Mouse (Mus musculus) hindbrain, embryonic 16.5 days (tissue): Measurements from ENCODE around the gene Aff3. TPM values are rescaled to one million over a fixed set of nuclear protein-coding genes. Genes with fewer than 3 reads are reported as not detected.
A peak's percentile ranks its signal among the peaks of the same experiment; 100 is the strongest.

Experiments
- ATAC-seq: fragments of 200-750 bp; cut with Nextera tagmentation; 2 replicates; pipeline ENCODE4 v1.8.0; 2017; ENCODE audit warnings: moderate TSS enrichment, moderate library complexity
- H3K27ac ChIP-seq: fragments of 300-500 bp; sonication (generic); 2 replicates; pipeline ENCODE4 v1.5.1; 2014; ENCODE audit warnings: low read depth, mild to moderate bottlenecking, control low read depth, low read length, moderate library complexity
- H3K27me3 ChIP-seq: fragments of 300-500 bp; sonication (generic); replicated peaks from 2 replicates; pipeline ENCODE4 v1.6.1; 2014; ENCODE audit warnings: low read length; ENCODE audit not compliant: control insufficient read depth, insufficient read depth
- H3K36me3 ChIP-seq: fragments of 300-500 bp; sonication (generic); 2 replicates; pipeline ENCODE4 v1.6.1; 2014; ENCODE audit warnings: mild to moderate bottlenecking, low read length, moderate library complexity, mixed read lengths; ENCODE audit not compliant: control insufficient read depth, insufficient read depth
- H3K4me1 ChIP-seq: fragments of 300-500 bp; sonication (generic); 2 replicates; pipeline ENCODE4 v1.6.1; 2014; ENCODE audit warnings: low read depth, low read length; ENCODE audit not compliant: control insufficient read depth, insufficient read depth
- H3K4me2 ChIP-seq: fragments of 300-500 bp; sonication (generic); 2 replicates; pipeline ENCODE4 v1.6.1; 2014; ENCODE audit warnings: mild to moderate bottlenecking, low read length, control low read depth, moderate library complexity
- H3K4me3 ChIP-seq: fragments of 300-500 bp; sonication (generic); 2 replicates; pipeline ENCODE4 v1.5.1; 2014; ENCODE audit warnings: mild to moderate bottlenecking, low read length, control low read depth, moderate library complexity
- H3K9ac ChIP-seq: fragments of 300-500 bp; sonication (generic); 2 replicates; pipeline ENCODE4 v1.6.1; 2014; ENCODE audit warnings: low read depth, mild to moderate bottlenecking, control low read depth, low read length, moderate library complexity
- H3K9me3 ChIP-seq: fragments of 300-500 bp; sonication (generic); 2 replicates; pipeline ENCODE4 v1.6.1; 2014; ENCODE audit warnings: mild to moderate bottlenecking, low read length, moderate library complexity; ENCODE audit not compliant: control insufficient read depth
- WGBS: fragments of 180-500 bp; shearing (Covaris S2); extraction: QIAGEN DNeasy Blood & Tissue Kit; methylation state at CpG from one replicate; pipeline ENCODE4 v1.1.7; 2014; 5-methylcytosine and 5-hydroxymethylcytosine counted together
- polyA plus RNA-seq: library from polyadenylated mRNA; unstranded; fragments of >200 nt; fragmentation: Nextera tagmentation; extraction: Ambion mirVana; gene quantifications from 2 replicates; pipeline ENCODE4 v1.2.1, GENCODE M21; 2015

Aff3 gene
- polyA plus RNA-seq, 1 experiment from 2014 or later, result 8.4 TPM

GRCm38 (mm10) chr1:38357933-38358796 is 306.6 kb downstream of the Aff3 start:
- H3K9ac ChIP-seq, result no peak overlapping the region
- H3K4me3 ChIP-seq, result no peak overlapping the region
- no peaks in the 10 kb centered on the region for H3K9me3 ChIP-seq
- 0 out of 2 replicates have a peak, but pooled peaks have one; percentile 5 for ATAC-seq
- no peak overlapping the region for H3K27ac ChIP-seq
- no peaks in the 10 kb centered on the region for H3K4me1 ChIP-seq
- WGBS, result 65% methylated on average over 10 of the region's 10 CpGs
- H3K36me3 ChIP-seq, result no peaks in the 10 kb centered on the region
- H3K27me3 ChIP-seq, result no peaks in the 10 kb centered on the region
- no peak overlapping the region for H3K4me2 ChIP-seq

GRCm38 (mm10) chr1:38354585-38354984 is 310.2 kb downstream of the Aff3 start:
- no peak overlapping the region for H3K4me2 ChIP-seq
- H3K27ac ChIP-seq, result no peak overlapping the region
- WGBS, result 85% methylated on average over 4 of the region's 4 CpGs

DNA sequence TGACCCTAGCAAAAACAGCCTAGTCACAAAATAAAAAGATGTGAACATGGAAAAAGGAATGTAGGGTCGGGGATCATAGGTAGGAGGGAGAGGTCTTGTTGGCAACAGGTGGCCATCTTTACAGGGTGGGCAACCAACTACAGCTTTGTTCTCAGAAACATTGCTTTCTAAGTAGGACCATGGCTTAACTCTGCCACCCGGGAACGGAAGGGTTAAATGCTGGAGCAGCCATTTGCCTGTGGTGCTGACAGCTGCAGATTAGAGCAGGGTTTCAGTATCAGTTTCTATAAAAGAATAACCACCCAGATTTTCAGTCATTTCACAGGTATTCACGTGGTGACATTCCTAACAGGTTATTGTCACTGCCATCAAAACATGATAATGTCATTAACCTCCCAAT is 317.4 kb downstream of the Aff3 start:
- H3K36me3 ChIP-seq, result no peaks in the 10 kb centered on the region
- H3K4me1 ChIP-seq, result no peaks in the 10 kb centered on the region
- no peak overlapping the region for H3K27ac ChIP-seq
- H3K27me3 ChIP-seq, result no peaks in the 10 kb centered on the region
- H3K4me2 ChIP-seq, result no peak overlapping the region
- 83% methylated on average over 4 of the region's 4 CpGs for WGBS
- no peaks in the 10 kb centered on the region for H3K9me3 ChIP-seq
- no peak overlapping the region for H3K9ac ChIP-seq
- ATAC-seq, result no peak
- H3K4me3 ChIP-seq, result no peak overlapping the region

More at GRCm38 (mm10) chr1:38354585-38354984, 310.2 kb downstream of the Aff3 start:
- Histone ChIP-seq H3K9ac (no peak overlapping the region), H3K9me3 (no peaks in the 10 kb centered on the region), H3K4me3 (no peak overlapping the region), H3K27me3 (no peaks in the 10 kb centered on the region), H3K4me1 (no peaks in the 10 kb centered on the region), H3K36me3 (no peaks in the 10 kb centered on the region)
- ATAC-seq, result no peak

GRCm38 (mm10) chr1:38334206-38334605 is 330.5 kb downstream of the Aff3 start:
- Histone ChIP-seq H3K4me2 (no peak overlapping the region), H3K27me3 (no peaks in the 10 kb centered on the region), H3K9me3 (no peaks in the 10 kb centered on the region), H3K36me3 (no peaks in the 10 kb centered on the region), H3K27ac (peak overlapping the region; percentile 54), H3K9ac (no peak overlapping the region), H3K4me1 (peaks cover 13% of the 10 kb centered on the region), H3K4me3 (no peak overlapping the region)
- peak; percentile 72 for ATAC-seq
- 58% methylated on average over 7 of the region's 7 CpGs for WGBS

DNA sequence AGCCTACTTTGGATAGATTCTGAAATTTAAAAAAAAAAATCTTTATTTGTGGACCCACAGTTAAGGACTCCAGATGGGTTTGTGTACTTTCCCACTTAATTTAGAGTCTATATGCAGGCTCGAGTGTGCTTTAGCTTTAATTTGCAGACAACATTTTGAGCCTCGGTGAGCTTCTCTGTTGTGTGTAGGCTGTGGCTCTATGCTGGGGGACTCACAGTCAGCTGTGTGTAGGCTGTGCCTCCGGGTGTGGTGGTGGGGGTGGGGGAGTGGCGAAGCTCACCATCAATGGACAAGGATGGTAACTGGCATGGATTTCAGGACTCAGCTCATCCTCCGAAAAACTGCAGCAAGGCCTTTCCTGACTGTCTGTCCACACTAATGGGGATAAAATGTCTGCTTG is 331.8 kb downstream of the Aff3 start:
- WGBS, result 91% methylated on average over 5 of the region's 5 CpGs
- Histone ChIP-seq H3K36me3 (no peaks in the 10 kb centered on the region), H3K9me3 (no peaks in the 10 kb centered on the region), H3K27me3 (no peaks in the 10 kb centered on the region), H3K4me1 (peaks cover 13% of the 10 kb centered on the region), H3K9ac (no peak overlapping the region), H3K27ac (no peak overlapping the region), H3K4me3 (no peak overlapping the region), H3K4me2 (no peak overlapping the region)
- no peak for ATAC-seq

GRCm38 (mm10) chr1:38324206-38324605 is 340.5 kb downstream of the Aff3 start:
- Histone ChIP-seq H3K4me3 (no peak overlapping the region), H3K9ac (no peak overlapping the region), H3K27me3 (no peaks in the 10 kb centered on the region), H3K27ac (no peak overlapping the region), H3K36me3 (no peaks in the 10 kb centered on the region), H3K4me1 (no peaks in the 10 kb centered on the region), H3K4me2 (no peak overlapping the region), H3K9me3 (no peaks in the 10 kb centered on the region)
- WGBS, result 66% methylated on average over 5 of the region's 5 CpGs
- no peak for ATAC-seq

DNA sequence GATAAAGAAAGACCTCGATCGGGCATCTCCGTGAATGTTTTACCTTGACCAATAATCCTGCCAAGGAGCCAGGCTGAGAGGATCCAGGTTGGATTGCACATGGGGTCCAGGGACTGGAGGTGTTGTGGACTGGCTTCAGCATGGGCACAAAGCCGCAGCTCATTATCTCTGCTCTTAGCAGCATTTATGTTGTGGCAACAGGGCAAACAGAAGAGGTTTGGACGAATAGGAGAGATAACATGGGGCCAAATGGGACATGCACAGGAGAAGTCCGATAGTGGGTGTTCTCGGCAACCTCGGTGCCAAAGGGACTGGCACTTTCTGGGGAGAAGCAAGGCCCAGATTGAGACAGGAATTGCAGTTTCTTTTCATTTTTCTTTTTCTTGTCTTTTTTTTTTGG is 342.9 kb downstream of the Aff3 start:
- Histone ChIP-seq H3K9ac (no peak overlapping the region), H3K9me3 (no peaks in the 10 kb centered on the region), H3K4me3 (no peak overlapping the region), H3K4me1 (no peaks in the 10 kb centered on the region), H3K4me2 (no peak overlapping the region), H3K27ac (no peak overlapping the region), H3K36me3 (no peaks in the 10 kb centered on the region), H3K27me3 (no peaks in the 10 kb centered on the region)
- WGBS, result 96% methylated on average over 8 of the region's 8 CpGs
- ATAC-seq, result no peak

DNA sequence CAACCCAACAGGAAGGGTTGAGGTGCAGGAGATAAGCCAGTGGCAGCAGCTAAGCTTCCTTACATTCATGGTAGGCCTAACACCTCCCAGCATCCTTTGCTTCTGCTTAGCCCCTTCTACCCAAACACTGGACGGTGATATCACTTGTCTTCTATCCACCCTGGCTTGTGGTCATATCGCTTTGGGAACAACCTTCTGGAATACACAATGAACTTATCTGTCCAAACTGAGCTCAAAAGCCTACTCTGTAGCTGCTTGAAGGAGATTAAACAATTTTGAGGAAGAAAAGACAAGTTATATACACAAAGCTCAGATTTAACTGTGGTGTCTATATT is 343.8 kb downstream of the Aff3 start:
- Histone ChIP-seq H3K27ac (no peak overlapping the region), H3K4me3 (no peak overlapping the region), H3K9ac (no peak overlapping the region), H3K4me1 (no peaks in the 10 kb centered on the region), H3K27me3 (no peaks in the 10 kb centered on the region), H3K4me2 (no peak overlapping the region), H3K9me3 (no peaks in the 10 kb centered on the region), H3K36me3 (no peaks in the 10 kb centered on the region)
- 97% methylated on average over 2 of the region's 2 CpGs for WGBS
- no peak for ATAC-seq

DNA sequence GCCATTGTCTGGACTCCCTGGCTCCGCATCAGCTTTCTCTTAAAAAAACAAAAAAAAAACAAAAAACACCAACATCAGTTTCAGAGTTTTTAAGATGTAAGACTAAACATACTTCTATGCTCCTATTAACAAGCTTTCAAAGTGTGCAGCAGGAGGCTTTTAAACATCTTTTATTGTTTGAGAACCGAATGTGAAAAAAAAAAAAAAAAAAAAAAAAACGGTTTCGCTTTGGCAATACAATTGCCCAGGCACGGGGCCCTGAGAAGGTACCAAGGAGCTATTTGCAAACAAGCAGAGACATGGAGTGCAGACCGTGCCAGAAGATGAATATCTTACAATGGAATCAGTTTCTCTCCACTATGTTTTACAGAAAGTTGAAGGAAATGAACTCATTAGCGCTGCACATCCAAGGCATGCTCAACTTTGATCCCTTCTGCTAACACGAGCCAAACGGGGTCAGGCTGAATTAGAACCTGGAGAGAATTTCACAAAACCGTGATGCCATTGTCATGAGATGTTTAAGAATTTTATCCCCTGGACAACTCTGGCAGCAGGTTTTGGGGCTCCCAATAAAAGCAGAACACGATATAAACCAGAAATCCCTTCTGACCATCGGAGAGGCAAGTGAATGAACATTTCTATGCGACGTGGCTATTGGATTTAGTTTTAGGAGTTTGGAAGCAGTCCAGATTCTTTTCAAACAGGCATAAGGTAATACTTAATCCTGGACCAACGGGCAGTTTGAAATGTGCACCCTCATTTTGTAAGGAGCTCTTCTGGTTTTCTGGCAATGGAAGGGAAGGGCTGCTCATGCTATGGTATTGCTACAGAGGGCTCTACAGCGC is 344.4 kb downstream of the Aff3 start:
- no peak overlapping the region for H3K4me2 ChIP-seq
- 56% methylated on average over 16 of the region's 16 CpGs for WGBS

More for the DNA sequence above, 344.4 kb downstream of the Aff3 start:
- H3K9me3 ChIP-seq, result no peaks in the 10 kb centered on the region
- H3K36me3 ChIP-seq, result no peaks in the 10 kb centered on the region
- no peaks in the 10 kb centered on the region for H3K4me1 ChIP-seq
- no peak overlapping the region for H3K4me3 ChIP-seq
- ATAC-seq, result no peak
- no peaks in the 10 kb centered on the region for H3K27me3 ChIP-seq
- no peak overlapping the region for H3K9ac ChIP-seq
- no peak overlapping the region for H3K27ac ChIP-seq
